Mouse (Mus musculus) thymus, adult 2 months (tissue): ENCODE results near the gene Fam83e.

Source experiments
- CTCF ChIP-seq: fragments of 200-500 bp; IDR thresholded peaks from 2 replicates; pipeline ENCODE4 v1.5.1; 2012; ENCODE audit warnings: mild to moderate bottlenecking, control low read depth, low read length, moderate library complexity, borderline replicate concordance; ENCODE audit not compliant: control insufficient read depth, poor library complexity, insufficient read depth; ENCODE audit errors: extremely low read depth
- POLR2A ChIP-seq: fragments of 200-500 bp; IDR thresholded peaks from 2 replicates; pipeline ENCODE4 v1.6.1; 2012; ENCODE audit warnings: mild to moderate bottlenecking, low read length, control low read depth, moderate library complexity; ENCODE audit not compliant: control insufficient read depth, poor library complexity, insufficient read depth; ENCODE audit errors: extremely low read depth

- TF ChIP-seq CTCF (no peak), POLR2A (no peak)
These were observed 39.8 kb upstream of the Fam83e start for GRCm38 (mm10) chr7:45681046-45681736.
